Mouse (Mus musculus): ENCODE data around the gene Gpatch8. TPM values are rescaled to one million over a fixed set of nuclear protein-coding genes. Genes with fewer than 3 reads are reported as not detected.

The Gpatch8 gene
- polyA plus RNA-seq, 1 experiment = 12.4 TPM

GRCm38 (mm10) chr11:102481779-102482178 lies 74.4 kb downstream of the Gpatch8 start:
- Histone ChIP-seq H3K36me3 (ENCODE audit: control insufficient read depth, insufficient read depth, low read length) (peaks cover 12% of the 10 kb centered on the region), H3K27ac (ENCODE audit: insufficient read depth, low read depth, low read length) (no peak overlapping the region), H3K27me3 (replicated peaks; ENCODE audit: control insufficient read depth, insufficient read depth, low read length) (no peaks in the 10 kb centered on the region), H3K4me3 (ENCODE audit: insufficient read depth, low read depth, low read length) (no peak overlapping the region), H3K4me1 (ENCODE audit: control insufficient read depth, insufficient read depth, low read length) (no peaks in the 10 kb centered on the region)
- DNase-seq = no peak
- TF ChIP-seq POLR2A (IDR thresholded peaks at IDR 0.05; ENCODE audit: low read depth, low read length) = no peak
- no peak for TF ChIP-seq CTCF (conservative IDR thresholded peaks at IDR 0.05; ENCODE audit: insufficient read depth, insufficient read length, low read depth, low read length)
- 95% methylated on average over 10 of the region's 10 CpGs for WGBS

GRCm38 (mm10) chr11:102480897-102481296 lies 75.3 kb downstream of the Gpatch8 start:
- DNase-seq = no peak
- Histone ChIP-seq H3K4me3 (ENCODE audit: insufficient read depth, low read depth, low read length) (no peak overlapping the region), H3K27ac (ENCODE audit: insufficient read depth, low read depth, low read length) (no peak overlapping the region), H3K36me3 (ENCODE audit: control insufficient read depth, insufficient read depth, low read length) (peaks cover 12% of the 10 kb centered on the region), H3K4me1 (ENCODE audit: control insufficient read depth, insufficient read depth, low read length) (no peaks in the 10 kb centered on the region), H3K27me3 (replicated peaks; ENCODE audit: control insufficient read depth, insufficient read depth, low read length) (no peaks in the 10 kb centered on the region)
- no peak for TF ChIP-seq POLR2A (IDR thresholded peaks at IDR 0.05; ENCODE audit: low read depth, low read length)
- TF ChIP-seq CTCF (conservative IDR thresholded peaks at IDR 0.05; ENCODE audit: insufficient read depth, insufficient read length, low read depth, low read length) = peak; percentile 23; the same call in 1 of the 2 replicates
- 94% methylated on average over 4 of the region's 4 CpGs for WGBS

GRCm38 (mm10) chr11:102480111-102480510 lies 76.1 kb downstream of the Gpatch8 start:
- no peak overlapping the region for H3K27ac ChIP-seq (ENCODE audit: insufficient read depth, low read depth, low read length)
- TF ChIP-seq CTCF (conservative IDR thresholded peaks at IDR 0.05; ENCODE audit: insufficient read depth, insufficient read length, low read depth, low read length) (no peak), POLR2A (IDR thresholded peaks at IDR 0.05; ENCODE audit: low read depth, low read length) (no peak)
- H3K27me3 ChIP-seq (replicated peaks; ENCODE audit: control insufficient read depth, insufficient read depth, low read length) = no peaks in the 10 kb centered on the region
- H3K36me3 ChIP-seq (ENCODE audit: control insufficient read depth, insufficient read depth, low read length) = peaks cover 12% of the 10 kb centered on the region
- 95% methylated on average over 15 of the region's 15 CpGs for WGBS
- H3K4me1 ChIP-seq (ENCODE audit: control insufficient read depth, insufficient read depth, low read length) = no peaks in the 10 kb centered on the region
- no peak for DNase-seq
- no peak overlapping the region for H3K4me3 ChIP-seq (ENCODE audit: insufficient read depth, low read depth, low read length)

GRCm38 (mm10) chr11:102479581-102479980 lies 76.6 kb downstream of the Gpatch8 start:
- 95% methylated on average over 23 of the region's 23 CpGs for WGBS
- no peaks in the 10 kb centered on the region for H3K27me3 ChIP-seq (replicated peaks; ENCODE audit: control insufficient read depth, insufficient read depth, low read length)
- no peaks in the 10 kb centered on the region for H3K4me1 ChIP-seq (ENCODE audit: control insufficient read depth, insufficient read depth, low read length)
- H3K27ac ChIP-seq (ENCODE audit: insufficient read depth, low read depth, low read length) = no peak overlapping the region
- TF ChIP-seq CTCF (conservative IDR thresholded peaks at IDR 0.05; ENCODE audit: insufficient read depth, insufficient read length, low read depth, low read length) (no peak), POLR2A (IDR thresholded peaks at IDR 0.05; ENCODE audit: low read depth, low read length) (no peak)
- peaks cover 12% of the 10 kb centered on the region for H3K36me3 ChIP-seq (ENCODE audit: control insufficient read depth, insufficient read depth, low read length)
- DNase-seq = no peak
- H3K4me3 ChIP-seq (ENCODE audit: insufficient read depth, low read depth, low read length) = no peak overlapping the region

GRCm38 (mm10) chr11:102478671-102479070 lies 77.5 kb downstream of the Gpatch8 start:
- 95% methylated on average over 3 of the region's 3 CpGs for WGBS
- H3K4me1 ChIP-seq (ENCODE audit: control insufficient read depth, insufficient read depth, low read length) = no peaks in the 10 kb centered on the region
- TF ChIP-seq POLR2A (IDR thresholded peaks at IDR 0.05; ENCODE audit: low read depth, low read length) = no peak
- no peak for TF ChIP-seq CTCF (conservative IDR thresholded peaks at IDR 0.05; ENCODE audit: insufficient read depth, insufficient read length, low read depth, low read length)
- H3K36me3 ChIP-seq (ENCODE audit: control insufficient read depth, insufficient read depth, low read length) = peaks cover 12% of the 10 kb centered on the region
- no peak overlapping the region for H3K27ac ChIP-seq (ENCODE audit: insufficient read depth, low read depth, low read length)
- H3K27me3 ChIP-seq (replicated peaks; ENCODE audit: control insufficient read depth, insufficient read depth, low read length) = no peaks in the 10 kb centered on the region
- no peak overlapping the region for H3K4me3 ChIP-seq (ENCODE audit: insufficient read depth, low read depth, low read length)
- DNase-seq = no peak

- peaks cover 2% of the 10 kb centered on the region; the same call in 1 of the 2 replicates for H3K36me3 ChIP-seq (ENCODE audit: control insufficient read depth, insufficient read depth, low read length)
These were observed 81.2 kb downstream of the Gpatch8 start for GRCm38 (mm10) chr11:102475027-102475426.

GRCm38 (mm10) chr11:102469648-102470357 lies 86.4 kb downstream of the Gpatch8 start, which contains the start of gene Itga2b:
Gene Itga2b (minus strand): TSS chr11:102470122.
- no peaks in the 10 kb centered on the region for H3K36me3 ChIP-seq (ENCODE audit: control insufficient read depth, insufficient read depth, low read length)
- H3K4me3 ChIP-seq (ENCODE audit: insufficient read depth, low read depth, low read length) = no peak within 1 kb of the TSS
- H3K27me3 ChIP-seq (replicated peaks; ENCODE audit: control insufficient read depth, insufficient read depth, low read length) = no peaks in the 10 kb centered on the region
- WGBS = 51% methylated on average over 11 of the region's 11 CpGs
- peaks cover 13% of the 10 kb centered on the region for H3K4me1 ChIP-seq (ENCODE audit: control insufficient read depth, insufficient read depth, low read length)
- DNase-seq = no peak
- TF ChIP-seq CTCF (conservative IDR thresholded peaks at IDR 0.05; ENCODE audit: insufficient read depth, insufficient read length, low read depth, low read length) = no peak
- TF ChIP-seq POLR2A (IDR thresholded peaks at IDR 0.05; ENCODE audit: low read depth, low read length) = no peak
- no peak within 1 kb of the TSS for H3K27ac ChIP-seq (ENCODE audit: insufficient read depth, low read depth, low read length)

More at GRCm38 (mm10) chr11:102475027-102475426, 81.2 kb downstream of the Gpatch8 start:
- Histone ChIP-seq H3K4me1 (ENCODE audit: control insufficient read depth, insufficient read depth, low read length) (no peaks in the 10 kb centered on the region), H3K27me3 (replicated peaks; ENCODE audit: control insufficient read depth, insufficient read depth, low read length) (no peaks in the 10 kb centered on the region), H3K4me3 (ENCODE audit: insufficient read depth, low read depth, low read length) (no peak overlapping the region), H3K27ac (ENCODE audit: insufficient read depth, low read depth, low read length) (no peak overlapping the region)
- no peak for DNase-seq
- no peak for TF ChIP-seq POLR2A (IDR thresholded peaks at IDR 0.05; ENCODE audit: low read depth, low read length)
- no peak for TF ChIP-seq CTCF (conservative IDR thresholded peaks at IDR 0.05; ENCODE audit: insufficient read depth, insufficient read length, low read depth, low read length)
- 96% methylated on average over 3 of the region's 3 CpGs for WGBS

Measured in kidney, adult 2 months (tissue).